Mouse (Mus musculus) cerebellum, adult 9-10 months (tissue): ENCODE measurements at regions not wholly inside any gene's neighbourhood (a gene's known extent, or its start where the extent isn't known, plus 50 kb on each side); places are given as distances from the start of the nearest gene placed in this dataset.
A peak's percentile ranks its signal among the peaks of the same experiment; 100 is the strongest.

ENCODE experiments used
- DNase-seq: peaks from one replicate; pipeline ENCODE4 v3.0.0; 2022

- DNase-seq, result no peak
These were observed 882.8 kb downstream of the Tecrl start for GRCm38 (mm10) chr5:82472146-82472545.

DNA sequence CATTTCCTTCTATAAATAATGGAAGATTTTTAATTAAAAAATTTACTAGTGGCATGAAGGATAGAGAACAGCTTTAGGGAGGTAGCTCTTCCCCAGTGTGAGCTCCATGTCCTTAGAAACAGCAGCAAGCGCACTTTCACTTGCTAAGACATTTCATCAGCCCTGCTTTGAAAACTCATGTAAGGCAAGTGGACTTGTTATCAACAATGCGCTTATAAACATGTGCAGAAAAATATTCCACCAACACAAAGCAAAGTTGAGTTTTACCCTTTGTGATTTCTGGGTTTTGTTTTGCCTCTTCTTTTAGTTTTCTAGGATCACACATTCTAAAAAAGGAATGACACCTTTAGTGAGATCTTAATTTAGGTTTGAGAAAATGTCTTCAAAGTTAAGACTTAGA, 890.7 kb downstream of the Tecrl start:
- no peak for DNase-seq

DNA sequence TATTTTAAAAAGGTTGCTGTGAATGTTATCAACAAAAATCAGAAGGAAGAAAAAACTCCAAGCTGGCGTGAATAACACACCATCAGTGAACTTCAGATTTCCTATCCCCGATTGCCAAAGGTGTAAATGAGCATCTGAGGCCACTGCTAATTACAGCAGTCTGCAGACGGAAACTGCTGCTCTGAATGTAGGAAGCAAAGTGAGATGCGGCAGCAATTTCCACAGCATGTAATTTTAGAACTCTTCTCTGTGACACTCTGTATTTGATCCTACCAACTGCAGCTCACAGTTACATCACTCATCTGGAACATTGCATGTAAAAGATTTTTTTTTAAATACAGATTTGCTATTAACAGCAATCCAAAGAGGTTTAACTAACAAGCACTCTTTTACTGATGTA, 913.7 kb downstream of the Tecrl start:
- no peak for DNase-seq

GRCm38 (mm10) chr5:82440126-82440525, 914.9 kb downstream of the Tecrl start:
- no peak for DNase-seq

- no peak for DNase-seq
These were observed 934.6 kb downstream of the Tecrl start for GRCm38 (mm10) chr5:82420396-82420795.

DNA sequence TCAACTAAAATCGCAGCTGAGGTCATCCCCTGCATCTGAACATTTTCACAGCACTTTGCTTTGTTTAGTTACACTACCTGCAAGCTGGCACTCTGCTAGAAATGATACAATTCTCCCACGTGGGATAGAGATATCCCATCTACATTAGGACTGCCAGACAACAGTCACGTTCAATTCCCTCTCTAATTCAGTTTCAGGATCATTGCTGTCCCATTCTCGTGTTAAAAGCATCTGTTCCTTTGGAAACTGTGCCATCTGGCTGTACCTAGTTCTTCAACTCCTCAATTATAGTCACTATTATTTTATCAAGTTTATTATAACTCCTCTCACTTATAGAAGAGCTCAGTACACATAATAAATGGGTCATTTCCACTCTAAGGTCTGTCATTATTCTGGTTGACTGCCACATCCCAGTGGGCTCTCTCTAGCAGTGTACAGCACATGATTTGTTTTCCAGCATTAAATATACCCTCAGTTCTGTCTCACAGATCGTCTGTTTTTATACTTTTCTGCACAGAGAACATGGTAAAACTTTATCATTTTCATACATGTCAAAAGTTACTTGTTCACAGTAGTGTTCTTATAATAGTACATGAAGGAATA, 958.3 kb downstream of the Tecrl start:
- no peak for DNase-seq

DNA sequence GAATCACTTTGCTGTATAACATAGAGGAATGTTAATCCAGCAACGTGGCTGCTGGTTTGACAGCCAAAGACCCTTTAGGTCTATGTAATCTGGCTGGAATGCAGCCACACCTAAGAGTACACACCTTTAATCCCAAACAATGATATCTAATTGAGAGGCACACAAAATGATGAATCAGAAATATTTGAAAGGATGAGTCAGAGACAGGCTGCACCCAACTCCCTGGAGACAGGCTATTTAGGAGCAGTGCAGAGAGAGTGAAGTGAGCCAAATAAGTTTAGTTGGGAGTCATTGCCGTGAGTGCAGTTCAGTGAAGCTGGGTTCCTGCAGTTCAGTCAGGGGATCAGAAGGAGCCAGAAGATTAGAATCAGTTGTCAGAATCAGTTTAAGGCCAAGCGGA, 993.4 kb downstream of the Tecrl start:
- no peak for DNase-seq

DNA sequence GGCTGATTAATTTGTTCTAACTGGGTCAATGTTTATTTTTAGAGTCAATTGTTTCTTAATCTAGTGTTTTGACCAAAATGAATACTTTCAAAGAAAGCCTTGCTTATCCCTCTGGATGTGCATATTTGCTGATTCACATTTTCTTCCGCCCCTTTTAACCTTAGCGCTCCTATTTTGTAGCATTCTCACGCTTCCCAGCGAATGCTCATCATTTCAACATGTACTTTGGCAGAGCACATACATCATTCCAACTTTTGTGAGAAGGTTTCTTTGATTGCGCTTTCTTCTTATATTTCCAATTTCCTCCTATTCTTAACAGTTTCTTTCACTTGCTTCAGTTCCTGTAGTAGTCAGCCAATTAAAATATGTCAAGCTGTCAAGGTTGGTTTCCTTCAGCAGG, 998.7 kb downstream of the Tecrl start:
- no peak for DNase-seq

DNA sequence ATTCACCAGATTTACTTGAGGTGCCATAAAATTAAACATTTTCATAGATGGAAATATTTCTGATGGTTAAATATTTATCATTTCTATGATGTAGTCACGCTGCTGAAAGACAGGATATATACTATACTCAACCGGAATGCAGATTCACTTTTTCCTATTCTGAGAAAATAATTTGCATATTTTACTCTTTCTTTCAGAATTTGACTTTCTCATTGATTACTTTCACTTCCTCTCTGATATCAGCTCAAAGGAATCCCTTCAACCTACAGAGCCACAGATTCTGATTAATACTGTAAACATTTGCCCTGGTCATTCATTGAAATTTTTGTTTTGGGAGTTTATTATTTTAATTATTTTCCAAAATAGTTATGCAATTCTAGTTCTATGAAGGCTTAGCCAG, 1003.9 kb downstream of the Tecrl start:
- DNase-seq, result no peak

GRCm38 (mm10) chr5:82346672-82347071, 1008.3 kb downstream of the Tecrl start:
- peak; percentile 55 for DNase-seq

- DNase-seq, result no peak
These were observed 1030.6 kb downstream of the Tecrl start for GRCm38 (mm10) chr5:82324354-82324753.

- DNase-seq, result no peak
These were observed 1035.2 kb downstream of the Tecrl start for GRCm38 (mm10) chr5:82319709-82320333.

GRCm38 (mm10) chr5:82312054-82312453, 1042.9 kb downstream of the Tecrl start:
- peak; percentile 3 for DNase-seq

DNA sequence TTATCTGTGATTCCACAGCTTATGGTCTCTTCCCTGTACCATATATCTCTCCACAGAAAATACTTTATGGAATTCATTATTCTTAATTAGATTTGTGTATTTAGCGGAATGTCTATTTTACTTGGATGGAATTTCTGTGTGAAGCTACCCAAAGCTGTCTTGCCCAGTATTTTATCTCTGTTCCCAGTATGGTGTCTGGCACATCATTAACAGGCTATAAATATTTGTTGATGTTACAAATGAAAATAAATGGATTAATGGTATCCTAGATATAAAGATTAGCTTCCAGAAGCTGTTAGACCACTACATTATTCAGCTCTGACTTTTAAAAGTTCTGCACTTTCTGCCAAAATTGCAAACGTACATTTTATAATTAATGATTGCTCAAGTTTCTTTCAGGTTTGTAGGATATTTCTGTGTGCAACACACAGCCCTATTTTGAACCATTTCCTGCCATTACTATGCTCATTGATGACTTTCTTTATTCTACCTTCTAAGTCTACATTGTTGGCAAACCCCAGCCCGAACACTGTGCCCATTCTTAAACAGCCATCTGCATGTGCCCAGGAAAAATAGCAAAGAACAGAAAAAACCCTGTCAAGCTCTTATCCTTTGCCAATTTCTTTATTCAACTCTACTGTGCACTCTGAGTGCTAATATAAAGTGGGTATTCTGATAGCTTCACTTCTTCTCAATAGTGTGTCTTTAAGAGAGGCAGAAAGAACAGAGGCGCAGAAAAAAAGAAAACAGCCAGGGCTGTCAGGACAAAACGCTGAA, 1066.7 kb downstream of the Tecrl start:
- no peak for DNase-seq

GRCm38 (mm10) chr5:82253356-82254104, 1101.5 kb downstream of the Tecrl start:
- DNase-seq, result no peak

DNA sequence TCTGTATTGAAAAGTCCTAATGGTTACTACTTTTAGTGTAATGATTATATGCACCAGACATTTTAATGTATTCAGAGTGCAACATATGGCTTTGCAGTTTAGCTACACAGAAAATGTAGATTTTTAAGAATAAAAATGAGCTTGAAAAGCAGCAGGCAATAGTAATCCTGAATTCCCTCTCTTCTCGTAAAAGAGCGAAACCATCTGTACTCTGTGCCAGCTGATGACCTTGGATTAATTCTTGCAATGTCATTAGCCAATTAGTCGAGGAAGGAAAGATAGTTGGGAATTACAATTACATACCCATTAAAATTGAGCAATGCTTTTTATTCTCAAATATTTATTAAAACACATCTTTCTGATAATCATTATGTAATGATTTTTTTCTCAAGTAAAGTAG, 1128.7 kb downstream of the Tecrl start:
- DNase-seq, result no peak

DNA sequence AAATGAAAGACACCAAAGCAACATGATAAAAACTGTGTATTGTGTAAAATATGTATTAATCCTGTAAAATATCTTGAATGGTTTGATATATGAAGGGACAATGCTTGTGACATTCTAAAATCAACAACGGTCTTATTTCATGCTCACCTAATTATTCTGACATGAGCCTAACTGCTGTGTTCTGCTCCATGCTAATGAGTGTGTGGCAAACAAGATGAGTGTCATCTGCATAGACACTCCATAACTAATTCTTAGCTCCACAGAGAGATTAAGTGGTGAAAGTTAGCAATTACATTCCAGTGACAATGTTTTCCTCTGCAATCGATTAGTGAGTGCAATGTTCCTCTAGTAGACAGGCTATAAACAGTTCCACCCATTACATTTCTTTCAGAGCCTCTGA, 1131.4 kb downstream of the Tecrl start:
- DNase-seq, result no peak

DNA sequence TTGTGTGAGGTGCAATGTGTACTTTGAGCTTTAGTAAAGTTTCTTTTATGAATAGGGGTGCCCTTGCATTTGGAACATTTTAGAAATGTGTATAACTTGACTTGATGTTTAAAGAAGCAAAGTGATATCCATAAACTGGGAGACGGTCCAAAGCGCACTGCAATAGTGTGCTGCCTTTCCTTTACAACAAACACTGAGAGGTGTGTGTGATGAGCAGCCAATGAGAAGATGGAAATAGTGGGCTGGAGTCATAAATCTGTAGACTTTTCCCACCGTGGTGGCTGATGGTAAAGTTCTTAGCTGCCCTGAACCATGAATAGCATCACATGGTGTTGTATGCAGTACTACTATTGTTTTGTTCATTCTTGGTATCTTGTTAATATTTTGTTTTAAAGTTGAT, 1151.4 kb downstream of the Tecrl start:
- DNase-seq, result no peak
